Mouse (Mus musculus) hindlimb bud, embryonic 11.5 days (tissue): ENCODE measurements at regions not wholly inside any gene's neighbourhood (a gene's known extent, or its start where the extent isn't known, plus 50 kb on each side); places are given as distances from the start of the nearest gene placed in this dataset.

Source experiments
- DNase-seq: peaks from one replicate; pipeline ENCODE4 v3.0.0-alpha.2; 2012; ENCODE audit warnings: low read depth, low spot score; ENCODE audit errors: extremely low spot score

GRCm38 (mm10) chr2:46491081-46491480 lies 1373.9 kb upstream of the Zeb2 start:
- DNase-seq: no peak

- no peak for DNase-seq
Measured at GRCm38 (mm10) chr2:46468936-46469629, 1351.9 kb upstream of the Zeb2 start.

GRCm38 (mm10) chr2:46465389-46465788 lies 1348.2 kb upstream of the Zeb2 start:
- DNase-seq: no peak

GRCm38 (mm10) chr2:46464913-46465312 lies 1347.7 kb upstream of the Zeb2 start:
- DNase-seq: no peak

GRCm38 (mm10) chr2:46462670-46463069 lies 1345.5 kb upstream of the Zeb2 start:
- no peak for DNase-seq

- no peak for DNase-seq
Measured at GRCm38 (mm10) chr2:46450698-46451097, 1333.5 kb upstream of the Zeb2 start.

GRCm38 (mm10) chr2:46445306-46445705 lies 1328.1 kb upstream of the Zeb2 start:
- DNase-seq: no peak

GRCm38 (mm10) chr2:46443686-46444180 lies 1326.5 kb upstream of the Zeb2 start:
- DNase-seq: no peak

- DNase-seq: no peak
Measured at GRCm38 (mm10) chr2:46443061-46443685, 1326.0 kb upstream of the Zeb2 start.

- DNase-seq: no peak
Measured at GRCm38 (mm10) chr2:46442576-46442975, 1325.4 kb upstream of the Zeb2 start.

- no peak for DNase-seq
Measured at GRCm38 (mm10) chr2:46441927-46442326, 1324.7 kb upstream of the Zeb2 start.

- no peak for DNase-seq
Measured at GRCm38 (mm10) chr2:46441348-46441747, 1324.2 kb upstream of the Zeb2 start.

- DNase-seq: no peak
Measured at GRCm38 (mm10) chr2:46440038-46440437, 1322.8 kb upstream of the Zeb2 start.

- no peak for DNase-seq
Measured at GRCm38 (mm10) chr2:46418281-46418680, 1301.1 kb upstream of the Zeb2 start.

- DNase-seq: no peak
Measured at GRCm38 (mm10) chr2:46402373-46403114, 1285.3 kb upstream of the Zeb2 start.

- no peak for DNase-seq
Measured at GRCm38 (mm10) chr2:46394161-46394560, 1277.0 kb upstream of the Zeb2 start.

- no peak for DNase-seq
Measured at GRCm38 (mm10) chr2:46372847-46373461, 1255.8 kb upstream of the Zeb2 start.

- no peak for DNase-seq
Measured at GRCm38 (mm10) chr2:46371755-46372154, 1254.6 kb upstream of the Zeb2 start.

GRCm38 (mm10) chr2:46370949-46371348 lies 1253.8 kb upstream of the Zeb2 start:
- no peak for DNase-seq

- no peak for DNase-seq
Measured at GRCm38 (mm10) chr2:46368882-46369281, 1251.7 kb upstream of the Zeb2 start.

- no peak for DNase-seq
Measured at GRCm38 (mm10) chr2:46366135-46366485, 1248.9 kb upstream of the Zeb2 start.
